Mouse (Mus musculus) heart, postnatal 0 days (tissue): ENCODE measurements at regions not wholly inside any gene's neighbourhood (a gene's known extent, or its start where the extent isn't known, plus 50 kb on each side); places are given as distances from the start of the nearest gene placed in this dataset.

Experiments used
- CTCF ChIP-seq: IDR thresholded peaks from 2 replicates; pipeline ENCODE4 v1.5.1; 2016; ENCODE audit warnings: antibody characterized with exemption, control low read depth, low read depth
- EP300 ChIP-seq: IDR thresholded peaks from 2 replicates; pipeline ENCODE4 v1.6.1; 2016; ENCODE audit warnings: antibody characterized with exemption, low read depth

DNA sequence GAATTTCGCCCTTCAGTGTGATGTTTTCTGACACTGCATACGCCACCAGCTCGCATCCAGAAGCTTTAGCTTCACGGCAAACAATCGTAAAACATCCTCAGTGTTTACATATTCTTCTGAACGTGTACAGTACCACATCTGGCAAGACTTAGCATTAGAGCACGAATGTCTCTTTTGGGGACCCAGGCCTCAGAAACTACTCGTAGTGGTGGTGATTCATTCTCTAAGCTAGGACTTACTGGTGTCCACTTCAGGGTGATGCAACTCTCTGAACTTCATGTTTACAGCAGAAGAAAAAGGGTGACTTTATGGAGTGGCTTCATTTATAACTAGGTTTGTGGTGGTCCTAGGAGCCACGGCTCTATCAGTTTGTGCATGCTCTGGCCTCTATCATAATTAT, 451.1 kb downstream of the Gm597 start:
- TF ChIP-seq CTCF = no peak
- no peak for TF ChIP-seq EP300
